Mouse (Mus musculus): Measurements from ENCODE around the gene Ptprc. TPM values are rescaled to one million over a fixed set of nuclear protein-coding genes. Genes with fewer than 3 reads are reported as not detected.

The Ptprc gene
- polyA plus RNA-seq, 1 experiment = 1.1 TPM

- TF ChIP-seq POLR2A (IDR thresholded peaks at IDR 0.05; ENCODE audit: borderline replicate concordance, insufficient read depth, low read length) (no peak), CTCF (IDR thresholded peaks at IDR 0.05; ENCODE audit: borderline replicate concordance, insufficient read depth, low read depth, low read length) (no peak)
- Histone ChIP-seq H3K4me1 (ENCODE audit: control insufficient read depth, insufficient read depth, low read length) (no peaks in the 10 kb centered on the region), H3K27ac (ENCODE audit: insufficient read depth, low read length) (no peak overlapping the region), H3K4me3 (replicated peaks; ENCODE audit: insufficient read depth, low read depth, low read length) (no peak overlapping the region), H3K27me3 (ENCODE audit: control insufficient read depth, insufficient read depth, low read length) (no peaks in the 10 kb centered on the region)
- DNase-seq = no peak
- WGBS = 76% methylated on average over 4 of the region's 4 CpGs
These were observed 10.4 kb upstream of the Ptprc start for GRCm38 (mm10) chr1:138185904-138186303.

GRCm38 (mm10) chr1:138180081-138180480 is 4.6 kb upstream of the Ptprc start:
- H3K4me1 ChIP-seq (ENCODE audit: control insufficient read depth, insufficient read depth, low read length) = no peaks in the 10 kb centered on the region
- DNase-seq = no peak
- TF ChIP-seq CTCF (IDR thresholded peaks at IDR 0.05; ENCODE audit: borderline replicate concordance, insufficient read depth, low read depth, low read length) (no peak), POLR2A (IDR thresholded peaks at IDR 0.05; ENCODE audit: borderline replicate concordance, insufficient read depth, low read length) (no peak)

GRCm38 (mm10) chr1:138174705-138175492 is 609 bp downstream of the Ptprc start:
- no peaks in the 10 kb centered on the region for H3K4me1 ChIP-seq (ENCODE audit: control insufficient read depth, insufficient read depth, low read length)
- no peak for DNase-seq
- TF ChIP-seq CTCF (IDR thresholded peaks at IDR 0.05; ENCODE audit: borderline replicate concordance, insufficient read depth, low read depth, low read length) (no peak), POLR2A (IDR thresholded peaks at IDR 0.05; ENCODE audit: borderline replicate concordance, insufficient read depth, low read length) (no peak)
- no peak overlapping the region for H3K27ac ChIP-seq (ENCODE audit: insufficient read depth, low read length)
- 87% methylated on average over 9 of the region's 9 CpGs for WGBS
- no peak overlapping the region for H3K4me3 ChIP-seq (replicated peaks; ENCODE audit: insufficient read depth, low read depth, low read length)
- no peaks in the 10 kb centered on the region for H3K27me3 ChIP-seq (ENCODE audit: control insufficient read depth, insufficient read depth, low read length)

More at GRCm38 (mm10) chr1:138180081-138180480, 4.6 kb upstream of the Ptprc start:
- Histone ChIP-seq H3K27ac (ENCODE audit: insufficient read depth, low read length) (no peak overlapping the region), H3K27me3 (ENCODE audit: control insufficient read depth, insufficient read depth, low read length) (no peaks in the 10 kb centered on the region), H3K4me3 (replicated peaks; ENCODE audit: insufficient read depth, low read depth, low read length) (no peak overlapping the region)

- DNase-seq = no peak
- TF ChIP-seq CTCF (IDR thresholded peaks at IDR 0.05; ENCODE audit: borderline replicate concordance, insufficient read depth, low read depth, low read length) = no peak
- TF ChIP-seq POLR2A (IDR thresholded peaks at IDR 0.05; ENCODE audit: borderline replicate concordance, insufficient read depth, low read length) = no peak
- 93% methylated on average over 4 of the region's 4 CpGs for WGBS
- H3K27ac ChIP-seq (ENCODE audit: insufficient read depth, low read length) = no peak overlapping the region
- H3K4me1 ChIP-seq (ENCODE audit: control insufficient read depth, insufficient read depth, low read length) = no peaks in the 10 kb centered on the region
- H3K27me3 ChIP-seq (ENCODE audit: control insufficient read depth, insufficient read depth, low read length) = no peaks in the 10 kb centered on the region
- no peak overlapping the region for H3K4me3 ChIP-seq (replicated peaks; ENCODE audit: insufficient read depth, low read depth, low read length)
These were observed 1.4 kb downstream of the Ptprc start for GRCm38 (mm10) chr1:138174143-138174542.

GRCm38 (mm10) chr1:138173669-138174068 is 1.8 kb downstream of the Ptprc start:
- 87% methylated on average over 6 of the region's 6 CpGs for WGBS

GRCm38 (mm10) chr1:138172547-138172946 is 3.0 kb downstream of the Ptprc start:
- 80% methylated on average over 3 of the region's 3 CpGs for WGBS
- Histone ChIP-seq H3K4me1 (ENCODE audit: control insufficient read depth, insufficient read depth, low read length) (no peaks in the 10 kb centered on the region), H3K27ac (ENCODE audit: insufficient read depth, low read length) (no peak overlapping the region), H3K4me3 (replicated peaks; ENCODE audit: insufficient read depth, low read depth, low read length) (no peak overlapping the region), H3K27me3 (ENCODE audit: control insufficient read depth, insufficient read depth, low read length) (no peaks in the 10 kb centered on the region)
- DNase-seq = no peak
- no peak for TF ChIP-seq CTCF (IDR thresholded peaks at IDR 0.05; ENCODE audit: borderline replicate concordance, insufficient read depth, low read depth, low read length)
- TF ChIP-seq POLR2A (IDR thresholded peaks at IDR 0.05; ENCODE audit: borderline replicate concordance, insufficient read depth, low read length) = no peak

More at GRCm38 (mm10) chr1:138173669-138174068, 1.8 kb downstream of the Ptprc start:
- Histone ChIP-seq H3K27ac (ENCODE audit: insufficient read depth, low read length) (no peak overlapping the region), H3K4me3 (replicated peaks; ENCODE audit: insufficient read depth, low read depth, low read length) (no peak overlapping the region), H3K4me1 (ENCODE audit: control insufficient read depth, insufficient read depth, low read length) (no peaks in the 10 kb centered on the region), H3K27me3 (ENCODE audit: control insufficient read depth, insufficient read depth, low read length) (no peaks in the 10 kb centered on the region)
- no peak for DNase-seq
- TF ChIP-seq CTCF (IDR thresholded peaks at IDR 0.05; ENCODE audit: borderline replicate concordance, insufficient read depth, low read depth, low read length) = no peak
- TF ChIP-seq POLR2A (IDR thresholded peaks at IDR 0.05; ENCODE audit: borderline replicate concordance, insufficient read depth, low read length) = no peak

- TF ChIP-seq CTCF (IDR thresholded peaks at IDR 0.05; ENCODE audit: borderline replicate concordance, insufficient read depth, low read depth, low read length) = no peak
- no peak for TF ChIP-seq POLR2A (IDR thresholded peaks at IDR 0.05; ENCODE audit: borderline replicate concordance, insufficient read depth, low read length)
- 64% methylated on average over 4 of the region's 4 CpGs for WGBS
These were observed 3.4 kb downstream of the Ptprc start for GRCm38 (mm10) chr1:138172096-138172495.

GRCm38 (mm10) chr1:138166233-138166771 is 9.2 kb downstream of the Ptprc start:
- Histone ChIP-seq H3K27ac (ENCODE audit: insufficient read depth, low read length) (no peak overlapping the region), H3K4me1 (ENCODE audit: control insufficient read depth, insufficient read depth, low read length) (no peaks in the 10 kb centered on the region), H3K27me3 (ENCODE audit: control insufficient read depth, insufficient read depth, low read length) (no peaks in the 10 kb centered on the region), H3K4me3 (replicated peaks; ENCODE audit: insufficient read depth, low read depth, low read length) (no peak overlapping the region)
- no peak for TF ChIP-seq CTCF (IDR thresholded peaks at IDR 0.05; ENCODE audit: borderline replicate concordance, insufficient read depth, low read depth, low read length)
- no peak for TF ChIP-seq POLR2A (IDR thresholded peaks at IDR 0.05; ENCODE audit: borderline replicate concordance, insufficient read depth, low read length)
- no peak for DNase-seq
- WGBS = 72% methylated on average over 5 of the region's 5 CpGs

More at GRCm38 (mm10) chr1:138172096-138172495, 3.4 kb downstream of the Ptprc start:
- H3K4me1 ChIP-seq (ENCODE audit: control insufficient read depth, insufficient read depth, low read length) = no peaks in the 10 kb centered on the region
- DNase-seq = no peak
- H3K27me3 ChIP-seq (ENCODE audit: control insufficient read depth, insufficient read depth, low read length) = no peaks in the 10 kb centered on the region
- no peak overlapping the region for H3K27ac ChIP-seq (ENCODE audit: insufficient read depth, low read length)
- H3K4me3 ChIP-seq (replicated peaks; ENCODE audit: insufficient read depth, low read depth, low read length) = no peak overlapping the region
